Mouse (Mus musculus) limb, embryonic 14.5 days (tissue): Measurements from ENCODE around the gene Nav2. TPM values are rescaled to one million over a fixed set of nuclear protein-coding genes. Genes with fewer than 3 reads are reported as not detected.
A peak's percentile ranks its signal among the peaks of the same experiment; 100 is the strongest.

Source experiments
- ATAC-seq: fragments of 200-750 bp; cut with Nextera tagmentation; 2 replicates; pipeline ENCODE4 v1.8.0; 2017; ENCODE audit warnings: low read depth, moderate number of reproducible peaks, moderate TSS enrichment; ENCODE audit not compliant: low FRiP score
- DNase-seq: peaks from one replicate; pipeline ENCODE4 v3.0.0-alpha.2; 2015; ENCODE audit warnings: low spot score
- H3K27ac ChIP-seq: fragments of 300-500 bp; sonication (generic); replicated peaks from 2 replicates; pipeline ENCODE4 v1.5.1; 2014; ENCODE audit warnings: low read depth, mild to moderate bottlenecking, low read length, moderate library complexity, mixed read lengths
- H3K27me3 ChIP-seq: fragments of 300-500 bp; sonication (generic); 2 replicates; pipeline ENCODE4 v1.6.1; 2014; ENCODE audit warnings: low read length, mixed read lengths; ENCODE audit not compliant: control insufficient read depth, insufficient read depth
- H3K36me3 ChIP-seq: fragments of 300-500 bp; sonication (generic); 2 replicates; pipeline ENCODE4 v1.6.1; 2014; ENCODE audit warnings: mild to moderate bottlenecking, low read length, moderate library complexity, mixed read lengths; ENCODE audit not compliant: control insufficient read depth, insufficient read depth
- H3K4me1 ChIP-seq: fragments of 300-500 bp; sonication (generic); 2 replicates; pipeline ENCODE4 v1.6.1; 2014; ENCODE audit warnings: antibody characterized with exemption, low read length, mixed read lengths; ENCODE audit not compliant: control insufficient read depth, insufficient read depth
- H3K4me2 ChIP-seq: fragments of 300-500 bp; sonication (generic); replicated peaks from 2 replicates; pipeline ENCODE4 v1.6.1; 2014; ENCODE audit warnings: low read depth, mild to moderate bottlenecking, low read length, moderate library complexity; ENCODE audit not compliant: severe bottlenecking
- H3K4me3 ChIP-seq: fragments of 300-500 bp; sonication (generic); replicated peaks from 2 replicates; pipeline ENCODE4 v1.5.1; 2014; ENCODE audit warnings: low read length
- H3K9ac ChIP-seq: fragments of 300-500 bp; sonication (generic); 2 replicates; pipeline ENCODE4 v1.6.1; 2014; ENCODE audit warnings: mild to moderate bottlenecking, low read depth, low read length, moderate library complexity; ENCODE audit not compliant: severe bottlenecking
- H3K9me3 ChIP-seq: fragments of 300-500 bp; sonication (generic); 2 replicates; pipeline ENCODE4 v1.6.1; 2016; ENCODE audit warnings: low read length; ENCODE audit not compliant: control insufficient read depth
- POLR2A ChIP-seq: fragments of 200-500 bp; IDR thresholded peaks from 2 replicates; pipeline ENCODE4 v1.8.0; 2012; ENCODE audit warnings: inconsistent platforms, mild to moderate bottlenecking, moderate library complexity, borderline replicate concordance; ENCODE audit not compliant: insufficient read depth, insufficient read length; ENCODE audit errors: extremely low read depth
- WGBS: fragments of 180-500 bp; shearing (Covaris S2); extraction: QIAGEN DNeasy Blood & Tissue Kit; methylation state at CpG from one replicate; pipeline ENCODE4 v1.1.7; 2014; 5-methylcytosine and 5-hydroxymethylcytosine counted together
- polyA plus RNA-seq, 2 experiments: library from polyadenylated mRNA; depleted of rRNA in 1 of 2; stranded (reverse) in 1 of 2; unstranded in 1 of 2; fragments of >200 nt; fragmentation: Nextera tagmentation in 1 of 2; extraction: Ambion mirVana in 1 of 2; gene quantifications; 2 replicates each; pipeline versions ENCODE4 v1.2.1 to v1.2.3; 2012 to 2014

The Nav2 gene
- polyA plus RNA-seq, 2 experiments: 15.8 to 16.8 TPM

DNA sequence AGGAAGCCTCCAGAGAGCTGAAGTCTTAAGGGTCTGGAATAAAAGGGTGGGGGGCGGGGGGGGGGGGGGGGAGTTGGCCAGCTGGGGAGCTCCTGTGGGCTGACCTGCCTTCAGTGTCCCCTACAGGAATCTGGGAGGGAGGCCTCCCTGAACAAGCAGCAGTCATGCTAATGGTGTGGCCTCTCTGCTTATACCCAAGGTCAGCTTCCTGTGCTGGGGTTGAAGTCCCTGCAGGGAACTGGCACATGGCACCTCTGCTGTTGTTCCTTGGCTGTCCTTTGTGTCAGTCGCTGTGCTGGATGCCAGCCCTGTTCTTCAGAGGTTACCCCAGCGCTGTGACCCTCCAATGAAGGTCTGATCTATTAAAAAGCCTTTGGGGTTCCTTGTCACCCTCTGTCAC lies 596.5 kb downstream of the Nav2 start:
- H3K27me3 ChIP-seq: no peaks in the 10 kb centered on the region
- no peaks in the 10 kb centered on the region for H3K36me3 ChIP-seq
- H3K4me2 ChIP-seq: no peak overlapping the region
- H3K27ac ChIP-seq: no peak overlapping the region
- H3K4me1 ChIP-seq: peaks cover 12% of the 10 kb centered on the region
- DNase-seq (no peak), ATAC-seq (no peak)
- TF ChIP-seq POLR2A: no peak
- H3K9ac ChIP-seq: no peak overlapping the region
- no peaks in the 10 kb centered on the region for H3K9me3 ChIP-seq
- no peak overlapping the region for H3K4me3 ChIP-seq
- WGBS: 20% methylated on average over 1 of the region's 3 CpGs

DNA sequence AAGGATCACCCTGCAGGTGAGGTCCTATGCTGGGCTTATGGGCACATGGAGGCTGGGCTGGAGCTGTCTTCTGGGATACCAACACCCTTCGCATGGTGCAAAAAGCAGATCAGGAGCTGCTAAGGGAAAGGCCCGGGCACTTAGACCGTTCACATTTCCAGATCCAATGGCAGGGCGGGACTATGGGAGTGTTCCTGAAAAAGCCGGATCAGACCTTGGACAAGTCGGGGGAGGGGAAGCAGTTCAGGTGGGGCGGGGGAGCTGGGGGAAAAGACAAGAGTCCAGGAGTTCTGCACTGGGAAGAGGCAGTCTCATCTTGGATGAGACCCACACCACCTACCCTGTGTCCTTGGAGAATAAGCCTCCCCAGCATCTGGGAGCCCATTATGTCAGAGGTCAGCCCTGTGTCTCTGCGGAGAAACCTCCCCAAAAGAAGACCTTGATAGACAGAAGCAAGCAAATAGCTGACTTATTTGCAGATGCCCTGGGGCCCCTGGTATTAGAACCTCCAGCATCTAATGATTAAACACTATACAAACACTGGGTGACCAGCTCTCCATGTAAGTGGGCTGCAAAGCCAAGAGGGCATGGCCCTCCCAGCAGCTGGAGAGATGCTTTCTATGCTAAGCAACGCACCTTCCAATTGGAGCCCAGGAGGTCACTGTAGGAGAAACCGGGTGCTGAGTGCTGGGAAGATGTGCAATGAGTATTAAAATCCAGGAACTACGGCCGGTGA lies 597.7 kb downstream of the Nav2 start:
- DNase-seq (no peak), ATAC-seq (no peak)
- H3K9me3 ChIP-seq: no peaks in the 10 kb centered on the region
- 80% methylated on average over 12 of the region's 12 CpGs for WGBS
- no peaks in the 10 kb centered on the region for H3K27me3 ChIP-seq
- H3K36me3 ChIP-seq: no peaks in the 10 kb centered on the region
- H3K4me1 ChIP-seq: peaks cover 20% of the 10 kb centered on the region
- H3K9ac ChIP-seq: no peak overlapping the region
- TF ChIP-seq POLR2A: no peak
- H3K27ac ChIP-seq: no peak overlapping the region
- no peak overlapping the region for H3K4me2 ChIP-seq
- no peak overlapping the region for H3K4me3 ChIP-seq

DNA sequence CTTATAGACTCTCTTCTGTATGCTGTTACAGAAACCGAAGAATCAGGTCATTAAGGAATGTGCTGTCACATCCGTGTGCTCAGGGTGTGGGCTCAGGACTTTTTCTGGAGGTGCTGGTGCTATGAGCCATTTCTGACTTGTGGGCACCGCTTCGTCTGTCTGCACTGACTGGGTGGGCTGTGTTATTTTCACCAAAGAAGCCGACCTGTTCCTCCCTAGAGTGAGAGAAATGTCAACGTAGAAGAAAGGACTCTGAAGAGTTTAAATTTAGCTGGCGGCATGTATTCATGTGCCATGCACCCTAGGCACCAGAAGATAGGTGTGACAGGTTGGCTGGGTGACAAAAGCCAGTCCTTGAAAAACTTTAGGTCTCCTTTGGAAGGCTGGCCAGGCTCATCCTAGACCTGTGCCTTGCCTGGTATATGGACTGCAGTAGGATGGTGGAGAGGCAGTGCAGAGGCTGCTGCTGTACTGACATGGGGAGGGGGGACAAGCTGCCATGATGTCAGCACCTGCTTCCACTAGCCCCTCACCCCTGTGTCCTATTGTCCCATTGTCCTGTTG lies 599.5 kb downstream of the Nav2 start:
- ATAC-seq: no peak
- Histone ChIP-seq H3K27ac (no peak overlapping the region), H3K36me3 (no peaks in the 10 kb centered on the region), H3K9ac (no peak overlapping the region), H3K4me3 (no peak overlapping the region), H3K4me2 (no peak overlapping the region), H3K27me3 (no peaks in the 10 kb centered on the region), H3K9me3 (no peaks in the 10 kb centered on the region), H3K4me1 (peaks cover 33% of the 10 kb centered on the region)
- 86% methylated on average over 7 of the region's 7 CpGs for WGBS
- no peak for TF ChIP-seq POLR2A
- no peak for DNase-seq

DNA sequence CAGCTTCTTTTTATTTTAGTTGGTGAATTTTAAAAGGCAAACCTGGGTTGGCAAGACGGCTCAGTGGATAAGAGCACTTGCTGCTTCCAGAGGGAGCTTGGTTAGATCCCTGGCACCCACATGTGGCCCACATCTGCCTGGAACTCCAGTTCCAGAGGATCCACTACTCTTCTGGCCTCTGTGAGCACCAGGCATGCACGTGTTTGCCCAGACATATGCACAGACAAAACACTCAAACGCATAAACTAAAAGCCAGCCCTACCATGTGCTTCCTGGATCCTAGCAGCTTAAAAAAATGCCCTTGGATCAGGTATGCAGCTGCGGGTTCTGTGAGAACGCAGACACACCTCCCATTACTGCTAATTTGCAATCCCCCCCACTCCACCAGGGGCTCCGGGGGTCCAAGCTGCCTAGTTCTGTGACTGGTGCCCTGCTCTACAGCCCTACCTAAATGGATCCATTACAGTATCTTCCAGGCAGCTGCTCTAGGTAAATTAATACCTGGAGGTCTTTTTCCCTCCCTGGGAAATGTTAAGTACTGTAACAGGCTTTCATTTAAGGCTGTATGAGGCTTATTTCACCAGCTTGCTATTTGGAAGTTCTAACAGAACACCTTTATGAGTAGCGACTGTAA lies 603.4 kb downstream of the Nav2 start:
- Histone ChIP-seq H3K27ac (peak overlapping the region; percentile 61; the same call in 1 of the 2 replicates), H3K9ac (no peak overlapping the region), H3K4me3 (no peak overlapping the region), H3K36me3 (no peaks in the 10 kb centered on the region), H3K27me3 (no peaks in the 10 kb centered on the region), H3K4me2 (no peak overlapping the region), H3K9me3 (no peaks in the 10 kb centered on the region), H3K4me1 (peaks cover 28% of the 10 kb centered on the region)
- DNase-seq (peak; percentile 21), ATAC-seq (peak; percentile 70)
- TF ChIP-seq POLR2A: no peak
- 11% methylated on average over 7 of the region's 7 CpGs for WGBS

DNA sequence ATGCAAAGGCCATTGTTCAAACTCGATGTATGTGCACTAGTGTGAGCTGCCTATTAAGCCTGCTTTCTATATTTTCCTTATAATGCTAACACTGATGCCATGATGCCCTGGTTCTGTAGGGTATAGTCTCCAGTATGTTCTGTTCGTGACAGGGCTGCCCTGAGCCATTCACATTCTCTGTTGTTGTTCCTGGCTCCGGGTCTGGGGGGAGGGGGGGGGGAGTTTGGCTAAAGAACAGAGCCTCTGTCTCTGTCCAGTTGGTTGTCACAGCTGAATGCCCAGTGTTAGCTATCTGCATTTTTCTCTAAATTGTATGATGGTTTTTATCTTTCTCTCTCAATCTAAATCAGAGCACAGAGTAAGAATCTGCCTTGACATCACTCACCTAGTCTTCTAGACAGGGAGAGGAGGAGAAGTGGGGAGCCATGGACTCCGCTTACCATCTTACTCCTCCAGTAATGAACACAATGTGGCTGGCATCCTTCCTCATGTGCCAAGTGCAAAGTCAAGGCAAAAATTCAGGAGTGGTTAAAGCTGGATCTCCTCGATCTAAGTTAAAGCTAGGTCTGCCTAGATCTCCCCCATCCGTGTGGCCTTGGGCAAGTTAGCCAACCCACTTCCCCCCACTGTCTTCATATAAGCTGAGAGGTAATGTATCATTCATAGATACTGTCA lies 605.4 kb downstream of the Nav2 start:
- Histone ChIP-seq H3K4me2 (no peak overlapping the region), H3K4me1 (peaks cover 28% of the 10 kb centered on the region), H3K36me3 (no peaks in the 10 kb centered on the region), H3K4me3 (no peak overlapping the region), H3K9ac (no peak overlapping the region), H3K27ac (no peak overlapping the region), H3K27me3 (no peaks in the 10 kb centered on the region), H3K9me3 (no peaks in the 10 kb centered on the region)
- no peak for TF ChIP-seq POLR2A
- 86% methylated on average over 6 of the region's 6 CpGs for WGBS
- no peak for ATAC-seq
- DNase-seq: no peak
